Mouse (Mus musculus): ENCODE measurements at regions not wholly inside any gene's neighbourhood (a gene's known extent, or its start where the extent isn't known, plus 50 kb on each side); places are given as distances from the start of the nearest gene placed in this dataset.

DNA sequence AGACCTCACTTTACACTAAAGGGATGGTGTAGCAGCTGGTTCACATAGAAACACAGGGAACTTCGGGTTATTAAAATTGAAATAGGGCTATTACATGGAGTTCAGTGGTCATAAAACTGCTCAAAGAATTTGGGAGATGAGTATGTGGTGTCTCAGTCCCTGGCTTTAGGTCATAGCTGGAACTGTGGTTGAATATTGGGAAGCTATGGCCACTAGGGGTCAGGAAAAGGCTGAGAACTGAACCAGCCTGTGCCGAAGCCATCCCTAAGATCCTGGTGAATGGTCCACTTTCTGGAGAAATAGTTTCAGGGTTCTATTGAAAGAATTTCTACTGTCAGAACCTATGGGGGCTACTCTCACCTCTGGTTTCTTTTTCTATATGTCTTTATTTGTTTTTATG is 229.0 kb downstream of the Ankrd50 start:
- TF ChIP-seq TBP (IDR thresholded peaks at IDR 0.05; ENCODE audit: low read depth, low read length) (no peak), USF2 (IDR thresholded peaks at IDR 0.05; ENCODE audit: borderline replicate concordance in 1 of 2, insufficient read depth in 1 of 2, low read depth in 1 of 2, low read length in 2 of 2) (no peak), CTCF (IDR thresholded peaks at IDR 0.05 in 2 of 3, conservative IDR thresholded peaks at IDR 0.05 in 1 of 3; ENCODE audit: control insufficient read depth in 1 of 3, insufficient read depth in 1 of 3, low read depth in 2 of 3, low read length in 3 of 3, poor library complexity in 1 of 3, severe bottlenecking in 1 of 3) (peak in 2 of 3 experiments; percentile 30 to 45; a peak in 4 of 6 replicates)
